Mouse (Mus musculus) heart, embryonic 11.5 days (tissue): ENCODE results near the gene Tbc1d22b. TPM values are rescaled to one million over a fixed set of nuclear protein-coding genes. Genes with fewer than 3 reads are reported as not detected.

Experiments
- ATAC-seq: fragments of 200-750 bp; cut with Nextera tagmentation; replicated peaks from 2 replicates; pipeline ENCODE4 v1.8.0; 2017; ENCODE audit warnings: moderate library complexity; ENCODE audit not compliant: insufficient number of reproducible peaks, low FRiP score, low TSS enrichment
- H3K27ac ChIP-seq: fragments of 300-500 bp; sonication (generic); 2 replicates; pipeline ENCODE4 v1.5.1; 2014; ENCODE audit warnings: mild to moderate bottlenecking, low read depth, low read length
- H3K27me3 ChIP-seq: fragments of 300-500 bp; sonication (generic); 2 replicates; pipeline ENCODE4 v1.6.1; 2014; ENCODE audit warnings: mild to moderate bottlenecking, low read length, mixed read lengths; ENCODE audit not compliant: control insufficient read depth, insufficient read depth
- H3K36me3 ChIP-seq: fragments of 300-500 bp; sonication (generic); 2 replicates; pipeline ENCODE4 v1.6.1; 2014; ENCODE audit warnings: mild to moderate bottlenecking, low read length, moderate library complexity, mixed read lengths; ENCODE audit not compliant: control insufficient read depth, insufficient read depth
- H3K4me1 ChIP-seq: fragments of 300-500 bp; sonication (generic); 2 replicates; pipeline ENCODE4 v1.6.1; 2014; ENCODE audit warnings: low read length; ENCODE audit not compliant: control insufficient read depth, insufficient read depth
- H3K4me2 ChIP-seq: fragments of 300-500 bp; sonication (generic); 2 replicates; pipeline ENCODE4 v1.6.1; 2014; ENCODE audit warnings: mild to moderate bottlenecking, moderate library complexity
- H3K4me3 ChIP-seq: fragments of 300-500 bp; sonication (generic); 2 replicates; pipeline ENCODE4 v1.5.1; 2014; ENCODE audit warnings: low read depth, low read length
- H3K9ac ChIP-seq: fragments of 300-500 bp; sonication (generic); 2 replicates; pipeline ENCODE4 v1.6.1; 2014; ENCODE audit warnings: mild to moderate bottlenecking, low read depth, low read length, moderate library complexity
- H3K9me3 ChIP-seq: fragments of 300-500 bp; sonication (generic); replicated peaks from 2 replicates; pipeline ENCODE4 v1.6.1; 2016; ENCODE audit warnings: low read length; ENCODE audit not compliant: control insufficient read depth
- WGBS: fragments of 180-500 bp; shearing (Covaris S2); extraction: QIAGEN DNeasy Blood & Tissue Kit; methylation state at CpG from one replicate; pipeline ENCODE4 v1.1.7; 2014; ENCODE audit not compliant: insufficient replicate concordance; 5-methylcytosine and 5-hydroxymethylcytosine counted together
- polyA plus RNA-seq: library from polyadenylated mRNA; unstranded; fragments of >200 nt; fragmentation: Nextera tagmentation; extraction: Ambion mirVana; gene quantifications from 2 replicates; pipeline ENCODE4 v1.2.1, GENCODE M21; 2014

Tbc1d22b gene
- polyA plus RNA-seq, 1 experiment from 2014 or later, result 10.0 TPM

GRCm38 (mm10) chr17:29569831-29570230 lies 20.2 kb downstream of the Tbc1d22b start:
- Histone ChIP-seq H3K4me3 (no peak overlapping the region), H3K9ac (no peak overlapping the region), H3K9me3 (no peaks in the 10 kb centered on the region), H3K4me1 (no peaks in the 10 kb centered on the region), H3K4me2 (no peak overlapping the region), H3K27ac (no peak overlapping the region), H3K36me3 (peaks cover 24% of the 10 kb centered on the region), H3K27me3 (no peaks in the 10 kb centered on the region)
- ATAC-seq, result no peak
- WGBS, result 82% methylated on average over 6 of the region's 6 CpGs

GRCm38 (mm10) chr17:29579579-29580126 lies 30.1 kb downstream of the Tbc1d22b start:
- Histone ChIP-seq H3K27ac (no peak overlapping the region), H3K36me3 (peaks cover 12% of the 10 kb centered on the region), H3K4me2 (no peak overlapping the region), H3K27me3 (no peaks in the 10 kb centered on the region), H3K9ac (no peak overlapping the region), H3K4me3 (no peak overlapping the region), H3K9me3 (no peaks in the 10 kb centered on the region), H3K4me1 (no peaks in the 10 kb centered on the region)
- ATAC-seq, result no peak
- 72% methylated on average over 4 of the region's 4 CpGs for WGBS

GRCm38 (mm10) chr17:29583569-29583968 lies 34.0 kb downstream of the Tbc1d22b start:
- Histone ChIP-seq H3K4me1 (no peaks in the 10 kb centered on the region), H3K9me3 (no peaks in the 10 kb centered on the region), H3K9ac (no peak overlapping the region), H3K27ac (no peak overlapping the region), H3K4me3 (no peak overlapping the region), H3K4me2 (no peak overlapping the region), H3K27me3 (no peaks in the 10 kb centered on the region), H3K36me3 (peaks cover 14% of the 10 kb centered on the region)
- 77% methylated on average over 5 of the region's 5 CpGs for WGBS
- no peak for ATAC-seq

GRCm38 (mm10) chr17:29584306-29584705 lies 34.7 kb downstream of the Tbc1d22b start:
- Histone ChIP-seq H3K4me2 (no peak overlapping the region), H3K27me3 (no peaks in the 10 kb centered on the region), H3K36me3 (peaks cover 11% of the 10 kb centered on the region), H3K27ac (no peak overlapping the region), H3K9me3 (no peaks in the 10 kb centered on the region), H3K9ac (no peak overlapping the region), H3K4me3 (no peak overlapping the region), H3K4me1 (peaks cover 4% of the 10 kb centered on the region)
- no peak for ATAC-seq
- WGBS, result 69% methylated on average over 5 of the region's 5 CpGs

GRCm38 (mm10) chr17:29584737-29585136 lies 35.2 kb downstream of the Tbc1d22b start:
- Histone ChIP-seq H3K9ac (no peak overlapping the region), H3K27ac (no peak overlapping the region), H3K4me1 (peaks cover 9% of the 10 kb centered on the region), H3K27me3 (no peaks in the 10 kb centered on the region), H3K4me3 (no peak overlapping the region), H3K9me3 (no peaks in the 10 kb centered on the region), H3K36me3 (peaks cover 7% of the 10 kb centered on the region), H3K4me2 (no peak overlapping the region)
- no peak for ATAC-seq
- 85% methylated on average over 3 of the region's 3 CpGs for WGBS

GRCm38 (mm10) chr17:29585446-29585845 lies 35.9 kb downstream of the Tbc1d22b start:
- ATAC-seq, result 0 out of 2 replicates have a peak, but pooled peaks have one; percentile 14
- Histone ChIP-seq H3K4me1 (peaks cover 11% of the 10 kb centered on the region), H3K27ac (no peak overlapping the region), H3K9ac (no peak overlapping the region), H3K9me3 (no peaks in the 10 kb centered on the region), H3K36me3 (peaks cover 6% of the 10 kb centered on the region), H3K4me3 (no peak overlapping the region), H3K4me2 (no peak overlapping the region), H3K27me3 (no peaks in the 10 kb centered on the region)
- 91% methylated on average over 6 of the region's 6 CpGs for WGBS

GRCm38 (mm10) chr17:29586921-29587320 lies 37.3 kb downstream of the Tbc1d22b start:
- Histone ChIP-seq H3K4me1 (peaks cover 11% of the 10 kb centered on the region), H3K27me3 (no peaks in the 10 kb centered on the region), H3K27ac (no peak overlapping the region), H3K9me3 (no peaks in the 10 kb centered on the region), H3K4me2 (no peak overlapping the region), H3K4me3 (no peak overlapping the region), H3K9ac (no peak overlapping the region), H3K36me3 (peaks cover 6% of the 10 kb centered on the region; the same call in 1 of the 2 replicates)
- no peak for ATAC-seq
- WGBS, result 77% methylated on average over 9 of the region's 9 CpGs

GRCm38 (mm10) chr17:29589221-29589898 lies 39.8 kb downstream of the Tbc1d22b start:
- Histone ChIP-seq H3K4me3 (no peak overlapping the region), H3K4me2 (no peak overlapping the region), H3K9ac (no peak overlapping the region), H3K27me3 (no peaks in the 10 kb centered on the region), H3K27ac (0 out of 2 replicates have a peak overlapping the region, but pooled peaks have one; percentile 12), H3K4me1 (peaks cover 11% of the 10 kb centered on the region), H3K9me3 (no peaks in the 10 kb centered on the region), H3K36me3 (0 out of 2 replicates have a peak, but pooled peaks cover 2% of the 10 kb centered on the region)
- ATAC-seq, result no peak
- WGBS, result 54% methylated on average over 11 of the region's 11 CpGs
